Mouse (Mus musculus): Measurements from ENCODE around the gene Itga2b. TPM values are rescaled to one million over a fixed set of nuclear protein-coding genes. Genes with fewer than 3 reads are reported as not detected.
A peak's percentile ranks its signal among the peaks of the same experiment; 100 is the strongest.

Itga2b gene
- total and polyA plus RNA-seq, 2 experiments from 2014 or later = 2.6 to 15.5 TPM

GRCm38 (mm10) chr11:102480897-102481296, 11.0 kb upstream of the Itga2b start:
- Histone ChIP-seq H3K9me3 (ENCODE audit: low read length) (no peaks in the 10 kb centered on the region), H3K9ac (replicated peaks; ENCODE audit: low read length, poor library complexity, severe bottlenecking) (no peak overlapping the region), H3K4me2 (ENCODE audit: low read depth, low read length, poor library complexity, severe bottlenecking) (no peak overlapping the region), H3K4me1 (ENCODE audit: insufficient read depth, low read length) (no peaks in the 10 kb centered on the region), H3K4me3 (ENCODE audit: low read depth, low read length) (no peak overlapping the region), H3K27me3 (ENCODE audit: insufficient read depth, low read length) (no peaks in the 10 kb centered on the region), H3K36me3 (ENCODE audit: insufficient read depth, low read length) (peaks cover 54% of the 10 kb centered on the region), H3K27ac (ENCODE audit: low read depth, low read length) (no peak overlapping the region)
- peak; percentile 61 for TF ChIP-seq CTCF (IDR thresholded peaks at IDR 0.05)
- ATAC-seq (ENCODE audit: low FRiP score) (no peak), DNase-seq (ENCODE audit: low spot score) (no peak)
- WGBS = 64% methylated on average over 4 of the region's 4 CpGs

GRCm38 (mm10) chr11:102480111-102480510, 10.2 kb upstream of the Itga2b start:
- no peak for ATAC-seq (ENCODE audit: low FRiP score)
- Histone ChIP-seq H3K27me3 (ENCODE audit: insufficient read depth, low read length) (no peaks in the 10 kb centered on the region), H3K4me1 (ENCODE audit: insufficient read depth, low read length) (no peaks in the 10 kb centered on the region), H3K36me3 (ENCODE audit: insufficient read depth, low read length) (peaks cover 48% of the 10 kb centered on the region), H3K4me3 (ENCODE audit: low read depth, low read length) (no peak overlapping the region), H3K9ac (replicated peaks; ENCODE audit: low read length, poor library complexity, severe bottlenecking) (no peak overlapping the region), H3K4me2 (ENCODE audit: low read depth, low read length, poor library complexity, severe bottlenecking) (no peak overlapping the region), H3K27ac (ENCODE audit: low read depth, low read length) (no peak overlapping the region), H3K9me3 (ENCODE audit: low read length) (no peaks in the 10 kb centered on the region)
- no peak for TF ChIP-seq CTCF (IDR thresholded peaks at IDR 0.05)
- WGBS = 96% methylated on average over 15 of the region's 15 CpGs
- no peak for DNase-seq (ENCODE audit: low spot score)

DNA sequence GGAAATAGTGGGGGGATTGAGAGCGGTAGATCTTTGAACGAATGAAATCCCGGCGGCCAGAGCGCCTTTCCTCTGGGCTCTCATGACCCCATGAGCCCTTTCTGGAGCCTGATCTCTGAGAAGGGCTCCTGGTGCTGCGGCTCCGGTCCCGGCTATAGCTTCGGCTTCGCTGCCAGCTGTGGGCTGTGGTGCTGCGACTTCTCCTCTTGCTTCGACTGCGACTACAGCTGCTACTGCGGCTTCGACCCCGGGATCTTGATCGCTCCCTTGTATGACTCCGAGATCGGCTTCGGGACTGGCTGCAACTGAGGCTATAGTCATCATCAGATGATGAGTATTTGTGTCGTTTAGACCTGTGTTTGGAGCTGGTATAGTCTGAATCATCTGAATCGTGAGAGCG, 9.7 kb upstream of the Itga2b start:
- no peak for TF ChIP-seq CTCF (IDR thresholded peaks at IDR 0.05)
- peaks cover 47% of the 10 kb centered on the region for H3K36me3 ChIP-seq (ENCODE audit: insufficient read depth, low read length)
- no peak overlapping the region for H3K27ac ChIP-seq (ENCODE audit: low read depth, low read length)
- no peaks in the 10 kb centered on the region for H3K4me1 ChIP-seq (ENCODE audit: insufficient read depth, low read length)
- no peak overlapping the region for H3K9ac ChIP-seq (replicated peaks; ENCODE audit: low read length, poor library complexity, severe bottlenecking)
- H3K9me3 ChIP-seq (ENCODE audit: low read length) = no peaks in the 10 kb centered on the region
- no peak overlapping the region for H3K4me2 ChIP-seq (ENCODE audit: low read depth, low read length, poor library complexity, severe bottlenecking)
- 96% methylated on average over 23 of the region's 23 CpGs for whole genome bisulfite sequencing
- H3K4me3 ChIP-seq (ENCODE audit: low read depth, low read length) = no peak overlapping the region
- no peaks in the 10 kb centered on the region for H3K27me3 ChIP-seq (ENCODE audit: insufficient read depth, low read length)
- DNase-seq (ENCODE audit: low spot score) (no peak), ATAC-seq (ENCODE audit: low FRiP score) (no peak)

DNA sequence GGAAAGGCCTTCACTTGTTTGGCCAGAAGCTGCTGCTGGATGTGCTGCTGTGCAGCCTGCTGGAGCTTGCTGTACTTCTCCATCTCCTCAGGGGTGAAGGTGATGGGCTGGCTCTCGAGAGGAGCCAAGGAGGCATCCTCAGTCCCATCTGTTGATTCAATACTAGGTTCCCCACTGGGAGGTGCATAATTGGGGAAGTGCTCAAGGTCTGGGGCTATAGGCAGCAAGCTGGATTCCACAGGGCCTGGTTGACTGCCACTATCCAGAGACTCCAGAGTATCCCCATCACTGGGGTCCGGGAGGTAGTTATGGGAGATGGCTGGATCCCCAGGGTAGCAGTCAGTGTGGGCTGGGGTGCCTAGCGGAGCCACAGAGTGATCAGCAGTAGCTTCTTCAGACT, 8.7 kb upstream of the Itga2b start:
- no peaks in the 10 kb centered on the region for H3K4me1 ChIP-seq (ENCODE audit: insufficient read depth, low read length)
- H3K9ac ChIP-seq (replicated peaks; ENCODE audit: low read length, poor library complexity, severe bottlenecking) = no peak overlapping the region
- ATAC-seq (ENCODE audit: low FRiP score) = no peak
- H3K27me3 ChIP-seq (ENCODE audit: insufficient read depth, low read length) = no peaks in the 10 kb centered on the region
- no peak for TF ChIP-seq CTCF (IDR thresholded peaks at IDR 0.05)
- 80% methylated on average over 3 of the region's 3 CpGs for WGBS
- H3K9me3 ChIP-seq (ENCODE audit: low read length) = no peaks in the 10 kb centered on the region
- DNase-seq (ENCODE audit: low spot score) = no peak
- H3K27ac ChIP-seq (ENCODE audit: low read depth, low read length) = no peak overlapping the region
- H3K4me2 ChIP-seq (ENCODE audit: low read depth, low read length, poor library complexity, severe bottlenecking) = no peak overlapping the region
- H3K4me3 ChIP-seq (ENCODE audit: low read depth, low read length) = no peak overlapping the region
- H3K36me3 ChIP-seq (ENCODE audit: insufficient read depth, low read length) = peaks cover 45% of the 10 kb centered on the region

DNA sequence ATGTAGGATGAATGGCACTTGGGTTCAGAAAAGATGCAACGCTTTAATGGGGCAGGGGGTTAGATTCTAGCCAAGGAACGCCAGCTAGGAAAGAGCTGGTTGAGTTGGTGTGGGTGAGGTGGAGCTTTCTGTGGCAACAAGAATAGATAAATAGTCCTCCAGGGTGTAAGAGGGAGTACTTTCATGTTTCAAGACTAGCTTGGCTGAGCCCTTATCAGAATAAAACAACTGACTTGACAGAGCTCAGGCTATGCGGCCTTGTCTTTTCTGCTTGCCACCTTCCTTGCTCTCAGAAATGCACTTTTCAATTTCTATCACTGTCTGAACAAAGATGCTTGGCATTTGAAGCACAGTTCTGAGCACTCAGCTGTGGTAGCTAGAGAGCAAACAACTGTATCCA, 5.1 kb upstream of the Itga2b start:
- no peaks in the 10 kb centered on the region for H3K9me3 ChIP-seq (ENCODE audit: low read length)
- no peaks in the 10 kb centered on the region for H3K4me1 ChIP-seq (ENCODE audit: insufficient read depth, low read length)
- 89% methylated on average over 3 of the region's 3 CpGs for WGBS
- no peak overlapping the region for H3K9ac ChIP-seq (replicated peaks; ENCODE audit: low read length, poor library complexity, severe bottlenecking)
- no peak overlapping the region for H3K4me3 ChIP-seq (ENCODE audit: low read depth, low read length)
- no peak overlapping the region for H3K27ac ChIP-seq (ENCODE audit: low read depth, low read length)
- H3K4me2 ChIP-seq (ENCODE audit: low read depth, low read length, poor library complexity, severe bottlenecking) = no peak overlapping the region
- DNase-seq (ENCODE audit: low spot score) = no peak
- peaks cover 28% of the 10 kb centered on the region for H3K36me3 ChIP-seq (ENCODE audit: insufficient read depth, low read length)
- no peak for ATAC-seq (ENCODE audit: low FRiP score)
- no peak for TF ChIP-seq CTCF (IDR thresholded peaks at IDR 0.05)
- no peaks in the 10 kb centered on the region for H3K27me3 ChIP-seq (ENCODE audit: insufficient read depth, low read length)

DNA sequence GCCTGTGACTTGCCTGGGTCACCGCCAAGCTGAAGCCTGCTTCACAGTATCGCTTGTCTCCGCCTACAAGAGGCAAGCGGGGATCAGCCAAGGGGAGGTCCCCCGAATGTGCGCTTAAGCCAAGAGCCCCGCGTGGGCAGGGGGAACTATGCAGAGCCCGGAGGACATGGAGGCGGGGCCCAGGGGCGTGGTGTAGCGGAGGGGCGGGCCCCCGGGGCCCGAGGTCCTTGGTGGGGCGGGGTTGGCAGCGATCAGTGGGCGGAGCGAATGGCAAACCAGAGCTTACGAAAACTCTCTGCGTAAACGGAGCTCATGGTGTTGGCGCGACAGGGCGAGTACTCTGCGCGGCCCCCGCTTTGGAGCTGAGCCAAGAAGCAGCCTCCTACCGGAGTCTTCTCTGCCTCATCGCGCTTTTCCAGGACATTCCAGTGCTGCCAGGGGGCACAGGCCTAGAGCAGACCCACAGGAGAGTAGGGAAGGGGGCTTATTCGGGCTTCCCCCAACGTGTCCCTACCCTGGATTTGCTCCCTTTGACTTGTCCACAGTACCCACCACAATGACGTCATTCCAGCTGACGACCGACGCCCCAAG, 2.8 kb downstream of the Itga2b start:
- peak overlapping the region; percentile 59 for H3K27ac ChIP-seq (ENCODE audit: low read depth, low read length)
- ATAC-seq (ENCODE audit: low FRiP score) (peak; percentile 87), DNase-seq (ENCODE audit: low spot score) (peak; percentile 95)
- peaks cover 8% of the 10 kb centered on the region for H3K4me1 ChIP-seq (ENCODE audit: insufficient read depth, low read length)
- TF ChIP-seq CTCF (IDR thresholded peaks at IDR 0.05) = no peak; the same call in 1 of the 2 replicates
- no peaks in the 10 kb centered on the region for H3K27me3 ChIP-seq (ENCODE audit: insufficient read depth, low read length)
- H3K9me3 ChIP-seq (ENCODE audit: low read length) = no peaks in the 10 kb centered on the region
- H3K36me3 ChIP-seq (ENCODE audit: insufficient read depth, low read length) = no peaks in the 10 kb centered on the region
- H3K4me3 ChIP-seq (ENCODE audit: low read depth, low read length) = peak overlapping the region; percentile 42
- under 1% methylated on average over 37 of the region's 37 CpGs for WGBS
- H3K4me2 ChIP-seq (ENCODE audit: low read depth, low read length, poor library complexity, severe bottlenecking) = peak overlapping the region; percentile 82
- peak overlapping the region; percentile 48 for H3K9ac ChIP-seq (replicated peaks; ENCODE audit: low read length, poor library complexity, severe bottlenecking)

Data from midbrain, postnatal 0 days (tissue).